Mouse (Mus musculus) G1E (cell line): ENCODE measurements around the gene Hist1h2ae.

ENCODE experiments used
- CTCF ChIP-seq: IDR thresholded peaks from 2 replicates; pipeline ENCODE4 v1.5.1; 2012; ENCODE audit warnings: low read depth, low read length, inconsistent platforms, mixed read lengths
- GATA1 ChIP-seq: IDR thresholded peaks from 2 replicates; pipeline ENCODE4 v1.6.1; 2012; ENCODE audit warnings: borderline replicate concordance, low read length, inconsistent platforms, mixed read lengths
- GATA2 ChIP-seq: IDR thresholded peaks from 2 replicates; pipeline ENCODE4 v1.6.1; 2012; ENCODE audit warnings: low read depth, low read length, inconsistent platforms, borderline replicate concordance
- POLR2AphosphoS5 ChIP-seq: IDR thresholded peaks from 2 replicates; pipeline ENCODE4 v1.6.1; 2012; ENCODE audit warnings: low read depth, low read length, inconsistent platforms; ENCODE audit not compliant: insufficient replicate concordance
- TAL1 ChIP-seq: conservative IDR thresholded peaks from 2 replicates; pipeline ENCODE4 v1.6.1; 2012; ENCODE audit warnings: low read depth, low read length, inconsistent platforms, mixed read lengths

DNA sequence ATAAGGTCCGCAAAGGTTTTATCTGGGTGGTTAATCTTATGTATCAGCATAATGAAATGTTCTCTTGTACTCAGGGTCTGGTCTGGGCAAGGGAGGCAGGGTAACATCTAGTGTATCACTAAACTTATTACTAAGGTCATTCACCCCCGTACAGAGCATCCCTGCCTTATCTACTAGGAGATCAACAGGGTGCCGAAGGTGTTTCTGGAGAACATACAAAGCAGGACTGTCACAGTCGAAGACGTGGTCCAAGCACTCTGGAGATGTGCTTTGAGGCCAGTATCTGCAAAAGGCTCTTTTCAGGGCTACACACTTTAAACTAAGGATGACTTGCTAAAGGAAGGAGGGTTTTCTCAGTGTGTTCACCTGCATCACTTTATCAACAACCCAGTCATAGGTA lies 24.3 kb downstream of the Hist1h2ae start:
- TF ChIP-seq CTCF (no peak), TAL1 (no peak), GATA1 (no peak), GATA2 (no peak), POLR2AphosphoS5 (no peak)
